Mouse (Mus musculus): Measurements from ENCODE around the gene Dnah2. TPM values are rescaled to one million over a fixed set of nuclear protein-coding genes. Genes with fewer than 3 reads are reported as not detected.

The Dnah2 gene
- polyA plus RNA-seq, 1 experiment from 2014 or later: 8.7 TPM

DNA sequence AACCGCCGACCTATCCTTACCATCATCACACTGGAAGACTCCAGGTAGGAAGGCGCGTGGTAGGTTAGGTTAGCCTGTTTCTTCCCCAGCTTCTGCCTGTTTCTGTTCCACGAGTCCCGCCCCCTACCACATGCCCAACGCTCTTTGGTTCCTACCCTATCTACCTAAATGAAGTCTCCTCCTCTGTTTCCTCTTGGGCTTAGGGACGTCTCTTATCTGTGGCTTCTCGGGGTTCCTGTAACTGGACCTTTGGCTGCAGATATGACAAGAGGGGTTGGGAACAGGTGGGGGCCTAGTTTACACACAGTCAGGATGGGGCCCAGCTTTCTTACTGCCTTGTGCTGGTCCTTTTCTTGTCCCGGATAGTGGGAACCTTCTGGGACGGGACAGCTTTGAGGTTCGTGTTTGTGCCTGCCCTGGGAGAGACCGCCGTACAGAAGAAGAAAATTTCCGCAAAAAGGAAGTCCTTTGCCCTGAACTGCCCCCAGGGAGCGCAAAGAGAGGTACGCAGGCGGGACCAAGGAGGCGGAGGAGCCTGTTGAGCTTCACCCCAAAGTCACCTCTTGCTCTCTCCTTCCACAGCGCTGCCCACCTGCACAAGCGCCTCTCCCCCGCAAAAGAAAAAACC lies 40.4 kb upstream of the Dnah2 start:
- no peak for TF ChIP-seq CTCF (IDR thresholded peaks at IDR 0.05; ENCODE audit: low read depth)
- 85% methylated on average over 22 of the region's 22 CpGs for WGBS
- Histone ChIP-seq H3K9me3 (ENCODE audit: control insufficient read depth) (no peaks in the 10 kb centered on the region), H3K27ac (ENCODE audit: low read depth, low read length) (no peak overlapping the region; the same call in 1 of the 2 replicates), H3K36me3 (ENCODE audit: control insufficient read depth, insufficient read depth) (peaks cover 51% of the 10 kb centered on the region), H3K27me3 (replicated peaks; ENCODE audit: control insufficient read depth, insufficient read depth, low read length) (no peaks in the 10 kb centered on the region), H3K4me2 (replicated peaks; ENCODE audit: low read depth) (no peak overlapping the region), H3K4me1 (replicated peaks; ENCODE audit: control insufficient read depth, insufficient read depth, low read length) (no peaks in the 10 kb centered on the region), H3K4me3 (ENCODE audit: low read depth, low read length) (no peak overlapping the region), H3K9ac (ENCODE audit: low read depth, low read length) (no peak overlapping the region)
- ATAC-seq: no peak

GRCm38 (mm10) chr11:69585718-69586325 lies 36.9 kb upstream of the Dnah2 start:
- Histone ChIP-seq H3K9ac (ENCODE audit: low read depth, low read length) (no peak overlapping the region), H3K4me2 (replicated peaks; ENCODE audit: low read depth) (peak overlapping the region; percentile 13; the same call in 1 of the 2 replicates), H3K27ac (ENCODE audit: low read depth, low read length) (peak overlapping the region; percentile 30; the same call in 1 of the 2 replicates), H3K9me3 (ENCODE audit: control insufficient read depth) (no peaks in the 10 kb centered on the region), H3K4me3 (ENCODE audit: low read depth, low read length) (no peak overlapping the region), H3K27me3 (replicated peaks; ENCODE audit: control insufficient read depth, insufficient read depth, low read length) (no peaks in the 10 kb centered on the region), H3K36me3 (ENCODE audit: control insufficient read depth, insufficient read depth) (peaks cover 34% of the 10 kb centered on the region), H3K4me1 (replicated peaks; ENCODE audit: control insufficient read depth, insufficient read depth, low read length) (no peaks in the 10 kb centered on the region)
- peak; percentile 23; the same call in 1 of the 2 replicates for ATAC-seq
- peak; percentile 27 for TF ChIP-seq CTCF (IDR thresholded peaks at IDR 0.05; ENCODE audit: low read depth)
- WGBS: 57% methylated on average over 7 of the region's 7 CpGs

DNA sequence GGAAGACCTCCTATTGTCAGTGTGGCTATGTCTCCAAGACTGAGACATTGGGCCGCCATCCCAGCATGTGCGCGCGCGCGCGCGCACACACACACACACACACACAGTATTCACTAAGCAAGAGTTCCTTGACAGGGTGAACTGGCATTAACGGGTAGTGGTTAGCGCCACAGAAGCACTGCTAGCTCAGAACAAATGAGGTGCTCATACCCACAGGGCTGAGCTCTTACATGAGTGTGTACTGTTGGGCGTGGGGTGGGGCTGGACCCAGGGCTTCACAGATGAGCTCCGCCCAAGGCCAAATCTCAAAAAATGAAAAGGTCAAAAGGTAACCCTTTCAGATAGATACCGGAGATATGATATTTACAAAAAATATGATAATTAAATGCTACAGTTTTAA lies 36.0 kb upstream of the Dnah2 start:
- Histone ChIP-seq H3K36me3 (ENCODE audit: control insufficient read depth, insufficient read depth) (peaks cover 26% of the 10 kb centered on the region), H3K27me3 (replicated peaks; ENCODE audit: control insufficient read depth, insufficient read depth, low read length) (no peaks in the 10 kb centered on the region), H3K4me3 (ENCODE audit: low read depth, low read length) (no peak overlapping the region), H3K4me2 (replicated peaks; ENCODE audit: low read depth) (no peak overlapping the region), H3K27ac (ENCODE audit: low read depth, low read length) (no peak overlapping the region), H3K4me1 (replicated peaks; ENCODE audit: control insufficient read depth, insufficient read depth, low read length) (no peaks in the 10 kb centered on the region), H3K9ac (ENCODE audit: low read depth, low read length) (no peak overlapping the region), H3K9me3 (ENCODE audit: control insufficient read depth) (no peaks in the 10 kb centered on the region)
- no peak for TF ChIP-seq CTCF (IDR thresholded peaks at IDR 0.05; ENCODE audit: low read depth)
- ATAC-seq: no peak
- 90% methylated on average over 13 of the region's 13 CpGs for WGBS

DNA sequence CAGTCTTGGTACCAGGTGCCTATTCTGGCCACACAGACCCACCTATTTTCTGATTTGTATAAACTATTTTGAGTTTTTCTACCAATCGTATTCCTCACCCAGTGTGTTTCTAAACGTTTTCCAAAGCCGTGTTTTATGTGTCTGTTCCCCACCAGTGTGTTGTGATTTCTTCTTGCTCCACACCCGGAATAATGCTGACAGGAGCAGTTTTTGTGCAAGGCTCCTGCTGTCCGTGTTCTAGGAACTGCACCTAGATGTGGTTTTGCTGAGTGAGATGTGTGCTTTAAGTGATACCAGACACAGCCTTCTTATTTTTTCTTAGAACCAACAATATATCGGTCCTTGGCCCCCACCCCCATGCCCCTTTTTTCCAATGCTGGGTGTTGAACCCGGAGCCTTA lies 35.1 kb upstream of the Dnah2 start:
- Histone ChIP-seq H3K4me1 (replicated peaks; ENCODE audit: control insufficient read depth, insufficient read depth, low read length) (no peaks in the 10 kb centered on the region), H3K36me3 (ENCODE audit: control insufficient read depth, insufficient read depth) (peaks cover 17% of the 10 kb centered on the region), H3K9ac (ENCODE audit: low read depth, low read length) (no peak overlapping the region), H3K27me3 (replicated peaks; ENCODE audit: control insufficient read depth, insufficient read depth, low read length) (no peaks in the 10 kb centered on the region), H3K4me3 (ENCODE audit: low read depth, low read length) (no peak overlapping the region), H3K27ac (ENCODE audit: low read depth, low read length) (no peak overlapping the region; the same call in 1 of the 2 replicates), H3K9me3 (ENCODE audit: control insufficient read depth) (no peaks in the 10 kb centered on the region), H3K4me2 (replicated peaks; ENCODE audit: low read depth) (no peak overlapping the region)
- TF ChIP-seq CTCF (IDR thresholded peaks at IDR 0.05; ENCODE audit: low read depth): no peak
- WGBS: 71% methylated on average over 7 of the region's 7 CpGs
- no peak for ATAC-seq

DNA sequence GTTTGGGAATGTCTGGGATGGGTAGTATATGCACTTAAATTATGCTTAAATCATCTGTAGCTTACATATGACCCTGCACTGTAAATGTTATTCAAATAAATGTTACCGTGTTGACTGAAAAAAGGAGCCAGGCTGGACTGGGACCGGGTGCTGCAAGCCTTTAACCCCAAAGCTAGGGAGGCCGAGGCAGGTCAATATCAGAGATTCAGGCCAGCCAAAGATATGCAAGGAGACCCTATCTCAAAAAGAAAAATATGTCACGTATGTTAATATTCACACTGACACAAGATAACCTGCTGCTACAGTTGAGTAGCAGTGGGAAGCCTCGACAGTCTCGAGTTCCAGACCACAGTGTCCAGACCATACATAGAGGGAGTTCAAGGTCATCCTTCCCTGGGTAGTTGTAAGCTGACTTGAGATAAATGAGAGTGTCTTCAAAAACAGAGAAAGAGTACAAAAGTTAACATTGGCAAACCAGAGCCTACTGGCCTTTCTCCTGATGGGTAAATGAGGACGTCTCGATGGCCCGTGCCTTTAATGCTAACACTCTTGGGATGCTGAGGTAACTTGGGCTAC lies 33.4 kb upstream of the Dnah2 start:
- no peak for TF ChIP-seq CTCF (IDR thresholded peaks at IDR 0.05; ENCODE audit: low read depth)
- WGBS: 55% methylated on average over 9 of the region's 9 CpGs
- Histone ChIP-seq H3K4me2 (replicated peaks; ENCODE audit: low read depth) (peak overlapping the region; percentile 94), H3K36me3 (ENCODE audit: control insufficient read depth, insufficient read depth) (peaks cover under 1% of the 10 kb centered on the region), H3K9me3 (ENCODE audit: control insufficient read depth) (no peaks in the 10 kb centered on the region), H3K4me3 (ENCODE audit: low read depth, low read length) (peak overlapping the region; percentile 80), H3K9ac (ENCODE audit: low read depth, low read length) (no peak overlapping the region), H3K27ac (ENCODE audit: low read depth, low read length) (no peak overlapping the region), H3K27me3 (replicated peaks; ENCODE audit: control insufficient read depth, insufficient read depth, low read length) (no peaks in the 10 kb centered on the region), H3K4me1 (replicated peaks; ENCODE audit: control insufficient read depth, insufficient read depth, low read length) (no peaks in the 10 kb centered on the region)
- ATAC-seq: no peak

DNA sequence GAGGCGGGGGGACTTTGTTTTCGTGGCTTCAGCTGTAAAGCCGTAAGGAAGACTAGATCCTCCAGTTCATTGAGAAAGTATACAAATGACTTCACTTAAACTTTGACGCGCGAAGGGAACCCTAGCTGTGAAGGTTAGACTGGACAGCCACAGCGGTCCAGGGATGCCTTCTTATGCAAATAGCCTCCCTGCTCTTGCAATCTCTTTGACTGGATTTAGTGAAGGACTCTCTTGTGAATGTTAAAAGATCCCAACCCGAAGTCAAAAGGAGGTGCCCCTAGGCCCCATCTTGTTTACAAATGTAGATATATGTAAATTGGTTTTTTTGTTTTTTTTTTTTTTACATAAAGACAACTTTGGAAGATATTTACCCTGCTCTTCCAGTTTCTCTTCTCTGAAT lies 32.9 kb upstream of the Dnah2 start:
- WGBS: 0% methylated on average over 8 of the region's 8 CpGs
- Histone ChIP-seq H3K36me3 (ENCODE audit: control insufficient read depth, insufficient read depth) (no peaks in the 10 kb centered on the region; the same call in 1 of the 2 replicates), H3K27me3 (replicated peaks; ENCODE audit: control insufficient read depth, insufficient read depth, low read length) (no peaks in the 10 kb centered on the region), H3K27ac (ENCODE audit: low read depth, low read length) (0 out of 2 replicates have a peak overlapping the region, but pooled peaks have one; percentile 41), H3K9me3 (ENCODE audit: control insufficient read depth) (no peaks in the 10 kb centered on the region), H3K9ac (ENCODE audit: low read depth, low read length) (peak overlapping the region; percentile 49), H3K4me3 (ENCODE audit: low read depth, low read length) (peak overlapping the region; percentile 80), H3K4me2 (replicated peaks; ENCODE audit: low read depth) (peak overlapping the region; percentile 94), H3K4me1 (replicated peaks; ENCODE audit: control insufficient read depth, insufficient read depth, low read length) (no peaks in the 10 kb centered on the region)
- ATAC-seq: no peak
- TF ChIP-seq CTCF (IDR thresholded peaks at IDR 0.05; ENCODE audit: low read depth): no peak
